Mouse (Mus musculus) liver, adult 2 months (tissue): ENCODE results near the gene Dnajc5. TPM values are rescaled to one million over a fixed set of nuclear protein-coding genes. Genes with fewer than 3 reads are reported as not detected.
A peak's percentile ranks its signal among the peaks of the same experiment; 100 is the strongest.

Source experiments
- DNase-seq: peaks from one replicate; pipeline ENCODE4 v3.0.0-alpha.2; 2011; ENCODE audit warnings: low read depth, low spot score; ENCODE audit errors: extremely low read depth
- H3K27ac ChIP-seq: fragments of 200-500 bp; replicated peaks from 2 replicates; pipeline ENCODE4 v1.5.1; 2012; ENCODE audit warnings: low read depth, mild to moderate bottlenecking, control low read depth, inconsistent platforms, low read length; ENCODE audit not compliant: insufficient read depth
- H3K27me3 ChIP-seq: fragments of 200-500 bp; 2 replicates; pipeline ENCODE4 v1.6.1; 2012; ENCODE audit warnings: mild to moderate bottlenecking, moderate library complexity, low read length, inconsistent platforms; ENCODE audit not compliant: control insufficient read depth, insufficient read depth
- H3K36me3 ChIP-seq: fragments of 200-500 bp; 2 replicates; pipeline ENCODE4 v1.6.1; 2012; ENCODE audit warnings: low read length, inconsistent platforms; ENCODE audit not compliant: control insufficient read depth, insufficient read depth
- H3K4me1 ChIP-seq: fragments of 200-500 bp; 2 replicates; pipeline ENCODE4 v1.6.1; 2011; ENCODE audit warnings: low read length; ENCODE audit not compliant: control insufficient read depth, insufficient read depth
- H3K4me3 ChIP-seq: fragments of 200-500 bp; 2 replicates; pipeline ENCODE4 v1.5.1; 2011; ENCODE audit warnings: low read depth, mild to moderate bottlenecking, control low read depth, low read length, moderate library complexity; ENCODE audit not compliant: insufficient read depth
- H3K79me2 ChIP-seq: fragments of 200-500 bp; 2 replicates; pipeline ENCODE4 v1.6.1; 2012; ENCODE audit warnings: inconsistent platforms, mild to moderate bottlenecking, low read length, moderate library complexity; ENCODE audit not compliant: control insufficient read depth, insufficient read depth
- H3K9ac ChIP-seq: fragments of 200-500 bp; 2 replicates; pipeline ENCODE4 v1.6.1; 2012; ENCODE audit warnings: low read depth, mild to moderate bottlenecking, control low read depth, inconsistent platforms, low read length
- CTCF ChIP-seq: fragments of 200-500 bp; IDR thresholded peaks from 2 replicates; pipeline ENCODE4 v1.5.1; 2011; ENCODE audit warnings: low read depth, low read length, control low read depth
- POLR2A ChIP-seq: fragments of 200-500 bp; IDR thresholded peaks from 2 replicates; pipeline ENCODE4 v1.6.1; 2011; ENCODE audit warnings: low read length, control low read depth; ENCODE audit not compliant: insufficient read depth; ENCODE audit errors: extremely low read depth
- WGBS: fragments of 180-500 bp; shearing (Covaris S2); methylation state at CpG from one replicate; pipeline ENCODE4 v1.1.7; 2018; 5-methylcytosine and 5-hydroxymethylcytosine counted together
- polyA plus RNA-seq: library from polyadenylated mRNA; depleted of rRNA; stranded (reverse); fragments of >200 nt; gene quantifications from 2 replicates; pipeline ENCODE4 v1.2.3, GENCODE M21; 2012
- total RNA-seq: library from RNA; depleted of rRNA; stranded (reverse); fragments of >200 nt; gene quantifications from 2 replicates; pipeline ENCODE4 v1.2.3, GENCODE M21; 2014

The Dnajc5 gene
- total and polyA plus RNA-seq, 2 experiments: 20.2 to 30.7 TPM

- Histone ChIP-seq H3K27ac (no peak overlapping the region), H3K4me3 (no peak overlapping the region), H3K4me1 (no peaks in the 10 kb centered on the region)
Measured at GRCm38 (mm10) chr2:181553772-181554171, 33.5 kb downstream of the Dnajc5 start.

GRCm38 (mm10) chr2:181567338-181567737 is 47.1 kb downstream of the Dnajc5 start:
- DNase-seq: no peak
- Histone ChIP-seq H3K4me1 (no peaks in the 10 kb centered on the region), H3K27ac (no peak overlapping the region), H3K9ac (no peak overlapping the region), H3K79me2 (no peaks in the 10 kb centered on the region), H3K4me3 (no peak overlapping the region), H3K36me3 (no peaks in the 10 kb centered on the region; the same call in 1 of the 2 replicates), H3K27me3 (no peaks in the 10 kb centered on the region)
- TF ChIP-seq POLR2A (no peak), CTCF (no peak)
- 94% methylated on average over 3 of the region's 3 CpGs for WGBS

More at GRCm38 (mm10) chr2:181553772-181554171, 33.5 kb downstream of the Dnajc5 start:
- DNase-seq: no peak
- Histone ChIP-seq H3K9ac (no peak overlapping the region), H3K79me2 (no peaks in the 10 kb centered on the region), H3K27me3 (no peaks in the 10 kb centered on the region), H3K36me3 (peaks cover 22% of the 10 kb centered on the region)
- TF ChIP-seq CTCF: no peak

GRCm38 (mm10) chr2:181568272-181569008 is 48.2 kb downstream of the Dnajc5 start:
- Histone ChIP-seq H3K27me3 (no peaks in the 10 kb centered on the region), H3K4me3 (no peak overlapping the region), H3K36me3 (peaks cover 2% of the 10 kb centered on the region; the same call in 1 of the 2 replicates), H3K9ac (no peak overlapping the region), H3K79me2 (no peaks in the 10 kb centered on the region), H3K4me1 (no peaks in the 10 kb centered on the region), H3K27ac (no peak overlapping the region)
- TF ChIP-seq CTCF (peak; percentile 60), POLR2A (no peak)
- peak; percentile 23 for DNase-seq
- 81% methylated on average over 7 of the region's 7 CpGs for WGBS

- H3K36me3 ChIP-seq: peaks cover 2% of the 10 kb centered on the region; the same call in 1 of the 2 replicates
- 95% methylated on average over 10 of the region's 10 CpGs for WGBS
- no peak overlapping the region for H3K27ac ChIP-seq
- H3K27me3 ChIP-seq: no peaks in the 10 kb centered on the region
- H3K4me1 ChIP-seq: no peaks in the 10 kb centered on the region
- H3K9ac ChIP-seq: no peak overlapping the region
- TF ChIP-seq CTCF (no peak), POLR2A (no peak)
- no peaks in the 10 kb centered on the region for H3K79me2 ChIP-seq
- no peak overlapping the region for H3K4me3 ChIP-seq
- DNase-seq: no peak
Measured at GRCm38 (mm10) chr2:181569856-181570255, 49.6 kb downstream of the Dnajc5 start.

GRCm38 (mm10) chr2:181570375-181570774 is 50.1 kb downstream of the Dnajc5 start:
- H3K79me2 ChIP-seq: no peaks in the 10 kb centered on the region
- TF ChIP-seq CTCF: no peak
- TF ChIP-seq POLR2A: no peak
- no peaks in the 10 kb centered on the region for H3K27me3 ChIP-seq
- H3K36me3 ChIP-seq: peaks cover 2% of the 10 kb centered on the region; the same call in 1 of the 2 replicates
- WGBS: 86% methylated on average over 8 of the region's 8 CpGs
- H3K4me3 ChIP-seq: no peak overlapping the region
- no peak overlapping the region for H3K9ac ChIP-seq
- H3K4me1 ChIP-seq: no peaks in the 10 kb centered on the region
- no peak overlapping the region for H3K27ac ChIP-seq
- no peak for DNase-seq

- H3K27me3 ChIP-seq: no peaks in the 10 kb centered on the region
- no peak overlapping the region for H3K4me3 ChIP-seq
- no peaks in the 10 kb centered on the region for H3K79me2 ChIP-seq
- WGBS: 81% methylated on average over 6 of the region's 6 CpGs
- DNase-seq: no peak
- peaks cover 2% of the 10 kb centered on the region; the same call in 1 of the 2 replicates for H3K36me3 ChIP-seq
- no peak overlapping the region for H3K9ac ChIP-seq
- H3K27ac ChIP-seq: no peak overlapping the region
- no peaks in the 10 kb centered on the region for H3K4me1 ChIP-seq
- TF ChIP-seq POLR2A (no peak), CTCF (no peak)
Measured at GRCm38 (mm10) chr2:181570921-181571595, 50.8 kb downstream of the Dnajc5 start.
